Mouse (Mus musculus) liver, postnatal 0 days (tissue): Measurements from ENCODE around the gene Rgs17. TPM values are rescaled to one million over a fixed set of nuclear protein-coding genes. Genes with fewer than 3 reads are reported as not detected.

Experiments
- ATAC-seq: fragments of 200-750 bp; cut with Nextera tagmentation; 2 replicates; pipeline ENCODE4 v1.8.0; 2017; ENCODE audit warnings: mild to moderate bottlenecking, moderate library complexity
- DNase-seq: peaks from one replicate; pipeline ENCODE4 v3.0.0-alpha.2; 2016
- H3K27ac ChIP-seq: fragments of 300-500 bp; sonication (generic); 2 replicates; pipeline ENCODE4 v1.5.1; 2014; ENCODE audit warnings: antibody characterized with exemption, moderate library complexity, mild to moderate bottlenecking, low read depth
- H3K27me3 ChIP-seq: fragments of 300-500 bp; sonication (generic); 2 replicates; pipeline ENCODE4 v1.6.1; 2014; ENCODE audit warnings: low read length, control low read depth, mixed read lengths; ENCODE audit not compliant: insufficient read depth
- H3K36me3 ChIP-seq: fragments of 300-500 bp; sonication (generic); replicated peaks from 2 replicates; pipeline ENCODE4 v1.6.1; 2014; ENCODE audit warnings: mild to moderate bottlenecking, control low read depth, low read length, moderate library complexity, mixed read lengths; ENCODE audit not compliant: insufficient read depth
- H3K4me1 ChIP-seq: fragments of 300-500 bp; sonication (generic); 2 replicates; pipeline ENCODE4 v1.6.1; 2014; ENCODE audit warnings: antibody characterized with exemption, mild to moderate bottlenecking, control low read depth; ENCODE audit not compliant: insufficient read depth
- H3K4me2 ChIP-seq: fragments of 300-500 bp; sonication (generic); 2 replicates; pipeline ENCODE4 v1.6.1; 2014; ENCODE audit warnings: low read depth, mild to moderate bottlenecking, low read length, moderate library complexity, mixed read lengths
- H3K4me3 ChIP-seq: fragments of 300-500 bp; sonication (generic); 2 replicates; pipeline ENCODE4 v1.5.1; 2014; ENCODE audit warnings: low read depth, low read length
- H3K9ac ChIP-seq: fragments of 300-500 bp; sonication (generic); replicated peaks from 2 replicates; pipeline ENCODE4 v1.6.1; 2014; ENCODE audit warnings: mild to moderate bottlenecking, moderate library complexity
- H3K9me3 ChIP-seq: fragments of 300-500 bp; sonication (generic); 2 replicates; pipeline ENCODE4 v1.6.1; 2016; ENCODE audit warnings: mild to moderate bottlenecking, control low read depth, low read length, mixed read lengths
- CTCF ChIP-seq: sonication (generic); IDR thresholded peaks from 2 replicates; pipeline ENCODE4 v1.5.1; 2016; ENCODE audit warnings: antibody characterized with exemption, low read depth
- EP300 ChIP-seq: IDR thresholded peaks from 2 replicates; pipeline ENCODE4 v1.6.1; 2016; ENCODE audit warnings: antibody characterized with exemption, low read depth, mild to moderate bottlenecking
- WGBS: fragments of 180-500 bp; shearing (Covaris S2); extraction: QIAGEN DNeasy Blood & Tissue Kit; methylation state at CpG from one replicate; pipeline ENCODE4 v1.1.7; 2014; ENCODE audit not compliant: insufficient replicate concordance; 5-methylcytosine and 5-hydroxymethylcytosine counted together
- polyA plus RNA-seq: library from polyadenylated mRNA; unstranded; fragments of >200 nt; fragmentation: Nextera tagmentation; extraction: Ambion mirVana; gene quantifications from 2 replicates; pipeline ENCODE4 v1.2.1, GENCODE M21; 2015

The Rgs17 gene
- polyA plus RNA-seq, 1 experiment from 2014 or later = 0.08 TPM

- TF ChIP-seq CTCF (no peak), EP300 (no peak)
- no peaks in the 10 kb centered on the region for H3K36me3 ChIP-seq
- H3K9ac ChIP-seq = no peak overlapping the region
- DNase-seq = no peak
- no peaks in the 10 kb centered on the region for H3K9me3 ChIP-seq
- 75% methylated on average over 8 of the region's 8 CpGs for WGBS
- no peak for ATAC-seq
- no peak overlapping the region for H3K27ac ChIP-seq
- no peak overlapping the region for H3K4me3 ChIP-seq
- H3K4me1 ChIP-seq = no peaks in the 10 kb centered on the region
- H3K4me2 ChIP-seq = no peak overlapping the region
- H3K27me3 ChIP-seq = no peaks in the 10 kb centered on the region
Measured at GRCm38 (mm10) chr10:5853290-5853868, 68.8 kb downstream of the Rgs17 start.

GRCm38 (mm10) chr10:5846939-5847338, 75.3 kb downstream of the Rgs17 start:
- ATAC-seq (no peak), DNase-seq (no peak)
- TF ChIP-seq EP300 (no peak), CTCF (peak; percentile 49)
- Histone ChIP-seq H3K27ac (no peak overlapping the region), H3K9ac (no peak overlapping the region), H3K27me3 (no peaks in the 10 kb centered on the region), H3K9me3 (no peaks in the 10 kb centered on the region), H3K4me1 (no peaks in the 10 kb centered on the region), H3K4me3 (no peak overlapping the region), H3K36me3 (no peaks in the 10 kb centered on the region), H3K4me2 (no peak overlapping the region)
- WGBS = 37% methylated on average over 2 of the region's 2 CpGs

- DNase-seq (peak; percentile 71), ATAC-seq (no peak)
- Histone ChIP-seq H3K9ac (no peak overlapping the region), H3K27ac (no peak overlapping the region), H3K36me3 (no peaks in the 10 kb centered on the region), H3K4me3 (no peak overlapping the region), H3K9me3 (no peaks in the 10 kb centered on the region), H3K27me3 (no peaks in the 10 kb centered on the region), H3K4me2 (no peak overlapping the region), H3K4me1 (no peaks in the 10 kb centered on the region)
- WGBS = 78% methylated on average over 4 of the region's 4 CpGs
- TF ChIP-seq CTCF (peak; percentile 76), EP300 (no peak)
Measured at GRCm38 (mm10) chr10:5841369-5841768, 80.8 kb downstream of the Rgs17 start.

GRCm38 (mm10) chr10:5826336-5827025, 95.7 kb downstream of the Rgs17 start:
- WGBS = 49% methylated on average over 6 of the region's 6 CpGs
- no peaks in the 10 kb centered on the region for H3K27me3 ChIP-seq
- ATAC-seq (no peak), DNase-seq (no peak)
- H3K4me1 ChIP-seq = peaks cover 16% of the 10 kb centered on the region
- H3K27ac ChIP-seq = no peak overlapping the region
- H3K4me3 ChIP-seq = no peak overlapping the region
- H3K9ac ChIP-seq = no peak overlapping the region
- no peak for TF ChIP-seq EP300
- no peak for TF ChIP-seq CTCF
- H3K4me2 ChIP-seq = no peak overlapping the region
- no peaks in the 10 kb centered on the region for H3K9me3 ChIP-seq
- 0 out of 2 replicates have a peak, but pooled peaks cover 3% of the 10 kb centered on the region for H3K36me3 ChIP-seq

- Histone ChIP-seq H3K36me3 (peaks cover 11% of the 10 kb centered on the region), H3K9me3 (no peaks in the 10 kb centered on the region), H3K4me2 (peak overlapping the region; percentile 87), H3K27me3 (no peaks in the 10 kb centered on the region), H3K27ac (peak overlapping the region; percentile 88), H3K4me1 (peaks cover 16% of the 10 kb centered on the region), H3K4me3 (peak overlapping the region; percentile 78), H3K9ac (peak overlapping the region; percentile 52)
- DNase-seq (peak; percentile 34), ATAC-seq (no peak)
- TF ChIP-seq CTCF (peak; percentile 79), EP300 (no peak)
- under 1% methylated on average over 3 of the region's 3 CpGs for WGBS
Measured at GRCm38 (mm10) chr10:5824779-5825178, 97.4 kb downstream of the Rgs17 start.

- H3K36me3 ChIP-seq = peaks cover 19% of the 10 kb centered on the region
- peak within 1 kb of the TSS; percentile 88 for H3K27ac ChIP-seq
- no peaks in the 10 kb centered on the region for H3K9me3 ChIP-seq
- ATAC-seq (peak; percentile 93), DNase-seq (peak; percentile 99)
- peak within 1 kb of the TSS; percentile 85 for H3K9ac ChIP-seq
- H3K4me1 ChIP-seq = peaks cover 16% of the 10 kb centered on the region
- no peaks in the 10 kb centered on the region for H3K27me3 ChIP-seq
- peak within 1 kb of the TSS; percentile 78 for H3K4me3 ChIP-seq
- H3K4me2 ChIP-seq = peak within 1 kb of the TSS; percentile 87
- TF ChIP-seq EP300 (no peak), CTCF (peak; percentile 56; the same call in 1 of the 2 replicates)
- under 1% methylated on average over 44 of the region's 47 CpGs for WGBS
Measured at GRCm38 (mm10) chr10:5823740-5824491, 98.3 kb downstream of the Rgs17 start, which contains the start of gene Mtrf1l. Gene Mtrf1l (minus strand): TSS chr10:5823910.
